Mouse (Mus musculus) lung, adult 2 months (tissue): ENCODE measurements around the gene Gclm.
"Not testable (repeated sequence)": the region's sequence is repeated elsewhere in the genome, so short reads cannot be mapped to it uniquely, and the experiment has no call there.

ENCODE experiments used
- CTCF ChIP-seq: fragments of 200-500 bp; IDR thresholded peaks from 2 replicates; pipeline ENCODE4 v1.5.1; 2011; ENCODE audit warnings: mild to moderate bottlenecking, low read length, control low read depth; ENCODE audit not compliant: insufficient read depth
- POLR2A ChIP-seq: fragments of 200-500 bp; IDR thresholded peaks from 2 replicates; pipeline ENCODE4 v1.6.1; 2011; ENCODE audit warnings: low read depth, mild to moderate bottlenecking, control low read depth, low read length, borderline replicate concordance; ENCODE audit errors: extremely low read depth

GRCm38 (mm10) chr3:122272565-122272964 lies 27.2 kb downstream of the Gclm start:
- not testable (repeated sequence) for TF ChIP-seq POLR2A, CTCF
